Mouse (Mus musculus) ES-Bruce4 (cell line): Measurements from ENCODE around the gene Itgav.

Experiments used
- CTCF ChIP-seq: IDR thresholded peaks from one replicate; pipeline ENCODE4 v1.8.1; 2011; ENCODE audit warnings: low read depth, low read length
- POLR2A ChIP-seq: IDR thresholded peaks from one replicate; pipeline ENCODE4 v1.8.1; 2011; ENCODE audit warnings: low read length; ENCODE audit not compliant: insufficient read depth

GRCm38 (mm10) chr2:83676226-83676870 lies 47.8 kb upstream of the Itgav start:
- TF ChIP-seq POLR2A (no peak), CTCF (no peak)
